Mouse (Mus musculus) hindbrain, embryonic 11.5 days (tissue): Measurements from ENCODE around the gene Rhobtb3. TPM values are rescaled to one million over a fixed set of nuclear protein-coding genes. Genes with fewer than 3 reads are reported as not detected.
"Not testable (repeated sequence)": the region's sequence is repeated elsewhere in the genome, so short reads cannot be mapped to it uniquely, and the experiment has no call there.

ENCODE experiments used
- ATAC-seq: fragments of 200-750 bp; cut with Nextera tagmentation; 2 replicates; pipeline ENCODE4 v1.8.0; 2017; ENCODE audit warnings: mild to moderate bottlenecking, moderate TSS enrichment, moderate library complexity; ENCODE audit not compliant: low FRiP score
- DNase-seq: peaks from one replicate; pipeline ENCODE4 v3.0.0-alpha.2; 2015; ENCODE audit warnings: low spot score
- H3K27ac ChIP-seq: fragments of 300-500 bp; sonication (generic); 2 replicates; pipeline ENCODE4 v1.5.1; 2014; ENCODE audit warnings: mild to moderate bottlenecking, low read depth, low read length
- H3K27me3 ChIP-seq: fragments of 300-500 bp; sonication (generic); 2 replicates; pipeline ENCODE4 v1.6.1; 2014; ENCODE audit warnings: mild to moderate bottlenecking, low read length, moderate library complexity, mixed read lengths; ENCODE audit not compliant: control insufficient read depth, insufficient read depth
- H3K36me3 ChIP-seq: fragments of 300-500 bp; sonication (generic); 2 replicates; pipeline ENCODE4 v1.6.1; 2014; ENCODE audit warnings: mild to moderate bottlenecking, low read length, moderate library complexity, mixed read lengths; ENCODE audit not compliant: control insufficient read depth, insufficient read depth
- H3K4me1 ChIP-seq: fragments of 300-500 bp; sonication (generic); replicated peaks from 2 replicates; pipeline ENCODE4 v1.6.1; 2014; ENCODE audit warnings: low read length, mixed read lengths; ENCODE audit not compliant: control insufficient read depth, insufficient read depth
- H3K4me2 ChIP-seq: fragments of 300-500 bp; sonication (generic); replicated peaks from 2 replicates; pipeline ENCODE4 v1.6.1; 2014; ENCODE audit warnings: mild to moderate bottlenecking, low read depth, low read length
- H3K4me3 ChIP-seq: fragments of 300-500 bp; sonication (generic); 2 replicates; pipeline ENCODE4 v1.5.1; 2014; ENCODE audit warnings: low read depth, low read length
- H3K9ac ChIP-seq: fragments of 300-500 bp; sonication (generic); 2 replicates; pipeline ENCODE4 v1.6.1; 2014; ENCODE audit warnings: low read depth, low read length
- H3K9me3 ChIP-seq: fragments of 300-500 bp; sonication (generic); 2 replicates; pipeline ENCODE4 v1.6.1; 2016; ENCODE audit warnings: low read length; ENCODE audit not compliant: control insufficient read depth
- WGBS: fragments of 180-500 bp; shearing (Covaris S2); extraction: QIAGEN DNeasy Blood & Tissue Kit; methylation state at CpG from one replicate; pipeline ENCODE4 v1.1.7; 2014; 5-methylcytosine and 5-hydroxymethylcytosine counted together
- polyA plus RNA-seq: library from polyadenylated mRNA; unstranded; fragments of >200 nt; fragmentation: Nextera tagmentation; extraction: Ambion mirVana; gene quantifications from 2 replicates; pipeline ENCODE4 v1.2.1, GENCODE M21; 2014

Rhobtb3 gene
- polyA plus RNA-seq, 1 experiment from 2014 or later = 55.2 TPM

DNA sequence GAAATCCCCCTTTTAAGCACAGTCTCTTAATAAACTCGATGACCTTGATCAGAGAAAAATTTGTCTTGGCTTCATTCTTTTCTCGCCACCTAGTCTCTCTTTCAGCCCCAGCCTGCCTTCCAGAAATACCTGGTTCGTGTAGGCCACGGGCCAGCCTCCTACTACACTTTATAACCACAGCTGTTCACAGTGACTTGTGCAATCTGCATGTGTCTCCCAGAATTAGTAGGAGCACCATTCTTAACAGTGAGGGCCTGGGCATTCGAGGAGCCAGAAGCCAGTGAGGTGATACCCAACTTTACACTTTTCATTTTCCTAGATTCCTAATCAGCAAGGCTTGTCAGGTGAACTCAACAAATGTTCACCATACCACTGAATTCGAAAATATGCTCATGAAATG lies 67.1 kb downstream of the Rhobtb3 start:
- no peak for ATAC-seq
- no peak for DNase-seq
- H3K9me3 ChIP-seq = no peaks in the 10 kb centered on the region

DNA sequence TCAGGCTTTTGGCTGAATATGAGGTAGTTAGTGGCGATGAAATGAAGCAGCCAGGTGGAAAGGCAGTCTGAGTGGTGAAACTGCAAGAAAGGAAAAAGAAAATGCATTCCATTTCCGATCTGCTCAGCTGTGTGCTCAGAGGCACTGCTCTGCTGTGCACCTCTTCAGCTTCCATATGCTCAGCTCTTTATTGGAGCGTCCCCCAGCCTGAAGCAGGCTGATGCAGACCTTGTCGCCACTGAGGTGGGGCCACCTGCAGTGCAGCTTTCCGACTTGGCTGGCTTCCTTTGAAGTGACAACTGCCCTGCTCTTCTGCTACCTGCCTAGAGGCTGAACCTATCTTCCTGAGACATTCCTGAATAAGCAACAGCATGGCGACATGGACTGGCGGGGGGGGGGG lies 67.5 kb downstream of the Rhobtb3 start:
- H3K36me3 ChIP-seq, H3K9ac ChIP-seq, H3K27ac ChIP-seq, H3K4me3 ChIP-seq, H3K4me2 ChIP-seq, DNase-seq, H3K4me1 ChIP-seq, ATAC-seq, H3K9me3 ChIP-seq, H3K27me3 ChIP-seq: not testable (repeated sequence)
- WGBS = 75% methylated on average over 6 of the region's 7 CpGs

More for the DNA sequence above, 67.1 kb downstream of the Rhobtb3 start:
- no peak overlapping the region for H3K4me2 ChIP-seq
- H3K36me3 ChIP-seq = peaks cover 3% of the 10 kb centered on the region; the same call in 1 of the 2 replicates
- no peak overlapping the region for H3K9ac ChIP-seq
- WGBS = 86% methylated on average over 6 of the region's 6 CpGs
- H3K4me1 ChIP-seq = no peaks in the 10 kb centered on the region
- no peak overlapping the region for H3K4me3 ChIP-seq
- no peaks in the 10 kb centered on the region for H3K27me3 ChIP-seq
- H3K27ac ChIP-seq = no peak overlapping the region

DNA sequence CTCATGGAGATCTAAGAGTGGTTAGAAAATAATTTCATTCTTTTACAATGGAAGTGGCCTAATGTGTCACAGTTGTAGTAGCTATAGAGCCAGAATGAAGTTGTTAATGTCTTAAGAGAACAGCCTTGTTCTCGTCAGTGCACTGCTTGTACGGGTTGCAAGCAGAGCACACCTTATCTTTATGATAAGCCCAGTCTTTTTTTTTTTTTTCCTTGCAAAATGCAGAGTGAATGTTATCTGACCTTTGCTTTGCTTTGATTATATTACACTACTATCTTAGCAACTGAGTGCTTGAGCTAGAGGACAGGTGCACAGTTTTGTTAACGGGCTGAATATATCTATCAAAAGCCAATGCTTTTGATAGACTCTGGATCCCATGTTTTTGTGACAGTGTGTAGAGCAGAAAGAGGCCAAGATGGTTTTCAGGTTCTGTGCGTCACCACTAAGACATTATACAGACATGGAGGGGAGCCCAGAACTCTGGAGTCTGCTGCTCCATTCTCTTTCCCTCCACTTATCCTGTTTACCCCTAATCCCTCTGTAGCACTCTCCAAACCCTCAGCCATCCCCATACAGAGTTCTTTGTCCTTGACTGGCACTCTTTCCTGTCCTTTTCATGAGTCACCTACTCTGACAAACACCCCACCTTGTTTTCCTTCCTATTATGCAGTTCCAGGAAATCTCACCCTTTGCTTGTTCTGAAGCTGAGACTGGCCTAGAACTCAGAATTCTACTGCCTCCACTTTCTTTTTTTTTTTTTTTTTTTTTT lies 68.9 kb downstream of the Rhobtb3 start:
- no peak for DNase-seq
- no peak overlapping the region for H3K4me2 ChIP-seq
- H3K27me3 ChIP-seq = no peaks in the 10 kb centered on the region
- H3K9me3 ChIP-seq = no peaks in the 10 kb centered on the region
- no peak overlapping the region for H3K9ac ChIP-seq
- 93% methylated on average over 4 of the region's 4 CpGs for WGBS
- no peak overlapping the region for H3K27ac ChIP-seq
- no peaks in the 10 kb centered on the region for H3K4me1 ChIP-seq
- no peak for ATAC-seq
- peaks cover 3% of the 10 kb centered on the region; the same call in 1 of the 2 replicates for H3K36me3 ChIP-seq
- H3K4me3 ChIP-seq = no peak overlapping the region

DNA sequence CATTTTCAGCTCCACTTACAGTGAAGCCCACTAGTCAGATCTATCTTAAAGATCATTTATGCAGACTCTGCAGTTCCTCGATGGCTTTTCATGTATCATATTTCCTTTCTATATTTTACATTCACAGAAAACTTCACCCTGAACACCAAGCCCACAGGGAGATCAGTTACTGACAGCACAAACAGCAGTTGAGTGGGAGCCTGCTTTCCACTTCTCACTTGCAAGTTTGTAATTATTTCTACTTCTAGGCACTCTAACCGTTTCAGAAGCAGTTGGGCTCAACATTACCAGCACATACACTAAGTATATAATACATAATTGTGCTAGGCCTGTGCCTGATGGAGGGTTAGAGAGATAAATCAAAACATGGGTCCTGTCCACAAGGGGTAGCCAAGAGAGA lies 75.8 kb downstream of the Rhobtb3 start:
- DNase-seq (no peak), ATAC-seq (no peak)
- Histone ChIP-seq H3K27ac (no peak overlapping the region), H3K4me1 (no peaks in the 10 kb centered on the region), H3K36me3 (peaks cover under 1% of the 10 kb centered on the region; the same call in 1 of the 2 replicates), H3K27me3 (no peaks in the 10 kb centered on the region), H3K9ac (no peak overlapping the region), H3K9me3 (no peaks in the 10 kb centered on the region), H3K4me2 (no peak overlapping the region), H3K4me3 (no peak overlapping the region)
- 93% methylated on average over 2 of the region's 2 CpGs for WGBS

DNA sequence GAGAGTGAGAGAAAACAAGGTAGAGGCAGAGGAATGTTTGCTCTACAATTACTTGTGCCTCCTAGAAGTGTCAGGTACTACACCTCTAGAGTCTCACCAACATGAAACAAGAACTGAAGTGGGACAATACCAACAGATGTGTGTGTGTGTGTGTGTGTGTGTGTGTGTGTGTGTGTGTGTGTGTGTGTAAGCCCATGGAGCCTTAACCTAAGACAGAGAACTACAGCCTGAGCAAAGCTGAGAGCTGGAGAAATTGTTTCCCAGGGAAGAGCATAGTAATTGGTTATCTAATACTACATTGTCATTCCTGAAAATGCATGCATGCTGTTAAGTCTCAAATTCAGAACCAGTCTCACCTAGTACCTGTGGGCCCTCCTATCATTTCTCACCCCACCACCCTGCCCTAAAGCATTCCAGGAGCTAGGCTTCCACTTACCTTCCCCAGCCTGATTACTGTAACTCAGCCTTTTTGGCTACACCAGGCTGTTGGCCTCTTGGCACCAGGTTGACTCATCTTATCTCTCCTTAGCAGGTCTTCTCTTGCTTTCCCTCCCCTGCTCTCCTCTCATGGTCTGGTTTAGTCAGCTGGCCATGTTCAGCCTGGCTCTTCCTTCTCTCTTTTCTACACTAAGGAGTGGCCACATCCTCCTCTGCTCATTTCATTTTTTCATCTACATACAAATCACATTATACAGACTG lies 78.1 kb downstream of the Rhobtb3 start:
- Histone ChIP-seq H3K4me1 (no peaks in the 10 kb centered on the region), H3K27me3 (no peaks in the 10 kb centered on the region), H3K36me3 (no peaks in the 10 kb centered on the region), H3K9me3 (no peaks in the 10 kb centered on the region), H3K27ac (no peak overlapping the region), H3K9ac (no peak overlapping the region), H3K4me3 (no peak overlapping the region), H3K4me2 (no peak overlapping the region)
- ATAC-seq = no peak
- no peak for DNase-seq

DNA sequence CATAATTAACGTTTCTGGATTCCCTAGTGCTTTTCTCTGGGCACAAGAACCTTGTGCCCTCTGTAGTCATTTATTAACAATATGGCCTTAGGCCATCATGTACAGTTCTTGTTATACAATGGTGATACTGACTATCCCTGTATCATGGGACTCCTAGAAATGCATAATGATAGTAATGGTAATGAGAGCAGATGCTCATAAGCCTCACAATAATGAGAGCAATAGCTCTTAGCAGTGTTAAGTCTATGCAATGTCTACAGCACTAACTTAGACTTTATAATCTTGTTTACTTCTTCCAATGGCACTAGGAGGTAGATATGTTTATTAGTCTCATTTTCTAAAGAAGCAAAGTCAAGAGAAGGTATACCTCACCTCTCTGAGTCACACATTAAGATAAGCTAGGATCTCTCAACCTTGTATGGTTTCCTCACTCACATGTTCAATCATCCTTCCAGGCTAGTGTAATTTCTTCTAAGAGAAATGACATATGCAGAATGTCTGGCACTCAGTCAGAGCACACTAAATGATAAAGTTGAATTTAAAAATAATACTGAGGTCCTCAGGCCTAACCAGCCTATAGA lies 84.4 kb downstream of the Rhobtb3 start:
- Histone ChIP-seq H3K9me3 (no peaks in the 10 kb centered on the region), H3K36me3 (no peaks in the 10 kb centered on the region), H3K27me3 (no peaks in the 10 kb centered on the region), H3K4me3 (no peak overlapping the region), H3K4me1 (no peaks in the 10 kb centered on the region), H3K4me2 (no peak overlapping the region), H3K27ac (no peak overlapping the region), H3K9ac (no peak overlapping the region)
- 78% methylated on average over 1 of the region's 1 CpGs for WGBS
- DNase-seq (no peak), ATAC-seq (no peak)

DNA sequence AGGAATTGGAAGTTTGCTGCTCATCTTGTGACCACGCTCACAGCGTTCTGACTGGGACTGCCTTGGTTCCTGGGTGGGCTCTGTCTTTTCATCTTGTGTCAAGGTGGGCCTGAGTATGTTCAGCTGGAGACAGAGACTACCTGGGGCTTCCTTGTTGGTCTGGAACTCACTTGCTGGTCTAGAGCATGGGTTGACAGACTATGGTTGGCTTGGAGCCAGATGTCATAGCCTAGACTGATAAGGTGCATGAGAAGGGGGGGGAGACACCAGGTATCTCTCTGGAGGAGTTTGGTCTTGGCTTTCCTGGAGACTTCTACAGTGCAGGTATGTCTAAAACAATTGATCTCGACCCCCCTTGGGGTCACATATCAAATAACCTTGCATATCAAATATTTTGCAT lies 90.6 kb downstream of the Rhobtb3 start:
- H3K4me1 ChIP-seq = no peaks in the 10 kb centered on the region
- H3K4me2 ChIP-seq = no peak overlapping the region
- no peak overlapping the region for H3K4me3 ChIP-seq
- no peak for ATAC-seq
- no peak for DNase-seq
- H3K27ac ChIP-seq = no peak overlapping the region
- no peak overlapping the region for H3K9ac ChIP-seq
- H3K9me3 ChIP-seq = no peaks in the 10 kb centered on the region
- 82% methylated on average over 3 of the region's 3 CpGs for WGBS
- no peaks in the 10 kb centered on the region for H3K27me3 ChIP-seq
- no peaks in the 10 kb centered on the region for H3K36me3 ChIP-seq

DNA sequence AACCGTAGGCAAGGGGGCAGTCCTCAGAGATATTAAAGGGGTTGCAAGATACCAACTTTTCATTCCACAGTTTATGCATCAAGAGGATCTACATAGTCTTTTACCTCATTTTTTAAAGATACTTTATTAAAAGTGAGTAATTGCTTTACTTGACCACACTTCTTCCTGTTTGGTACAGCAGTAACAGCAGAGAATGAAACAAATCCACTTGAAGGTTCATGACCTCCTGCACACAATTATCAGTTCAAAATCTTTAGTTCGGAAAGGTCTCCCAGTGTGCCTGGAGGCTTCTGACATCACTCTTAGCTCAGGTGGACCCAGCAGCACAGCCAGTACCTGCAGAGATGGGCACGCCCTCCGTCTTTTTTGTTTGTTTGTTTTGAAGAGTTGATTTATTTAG lies 91.7 kb downstream of the Rhobtb3 start:
- WGBS = 90% methylated on average over 4 of the region's 4 CpGs
- no peaks in the 10 kb centered on the region for H3K36me3 ChIP-seq
- H3K27me3 ChIP-seq = no peaks in the 10 kb centered on the region
- H3K4me1 ChIP-seq = no peaks in the 10 kb centered on the region
- ATAC-seq (no peak), DNase-seq (no peak)
- no peak overlapping the region for H3K4me2 ChIP-seq
- H3K9me3 ChIP-seq = no peaks in the 10 kb centered on the region
- no peak overlapping the region for H3K9ac ChIP-seq
- H3K27ac ChIP-seq = no peak overlapping the region
- no peak overlapping the region for H3K4me3 ChIP-seq
